Mouse (Mus musculus) ZHBTc4 (cell line): ENCODE measurements around the gene Metap1.
"Not testable (repeated sequence)": the region's sequence is repeated elsewhere in the genome, so short reads cannot be mapped to it uniquely, and the experiment has no call there.

Source experiments
- DNase-seq: peaks from one replicate; pipeline ENCODE4 v3.0.0-alpha.2; 2011; ENCODE audit warnings: low read depth, low spot score

The Metap1 gene

GRCm38 (mm10) chr3:138499854-138500740 is 10.8 kb upstream of the Metap1 start:
- peak; percentile 65 for DNase-seq

GRCm38 (mm10) chr3:138498731-138499130 is 9.4 kb upstream of the Metap1 start:
- no peak for DNase-seq

DNA sequence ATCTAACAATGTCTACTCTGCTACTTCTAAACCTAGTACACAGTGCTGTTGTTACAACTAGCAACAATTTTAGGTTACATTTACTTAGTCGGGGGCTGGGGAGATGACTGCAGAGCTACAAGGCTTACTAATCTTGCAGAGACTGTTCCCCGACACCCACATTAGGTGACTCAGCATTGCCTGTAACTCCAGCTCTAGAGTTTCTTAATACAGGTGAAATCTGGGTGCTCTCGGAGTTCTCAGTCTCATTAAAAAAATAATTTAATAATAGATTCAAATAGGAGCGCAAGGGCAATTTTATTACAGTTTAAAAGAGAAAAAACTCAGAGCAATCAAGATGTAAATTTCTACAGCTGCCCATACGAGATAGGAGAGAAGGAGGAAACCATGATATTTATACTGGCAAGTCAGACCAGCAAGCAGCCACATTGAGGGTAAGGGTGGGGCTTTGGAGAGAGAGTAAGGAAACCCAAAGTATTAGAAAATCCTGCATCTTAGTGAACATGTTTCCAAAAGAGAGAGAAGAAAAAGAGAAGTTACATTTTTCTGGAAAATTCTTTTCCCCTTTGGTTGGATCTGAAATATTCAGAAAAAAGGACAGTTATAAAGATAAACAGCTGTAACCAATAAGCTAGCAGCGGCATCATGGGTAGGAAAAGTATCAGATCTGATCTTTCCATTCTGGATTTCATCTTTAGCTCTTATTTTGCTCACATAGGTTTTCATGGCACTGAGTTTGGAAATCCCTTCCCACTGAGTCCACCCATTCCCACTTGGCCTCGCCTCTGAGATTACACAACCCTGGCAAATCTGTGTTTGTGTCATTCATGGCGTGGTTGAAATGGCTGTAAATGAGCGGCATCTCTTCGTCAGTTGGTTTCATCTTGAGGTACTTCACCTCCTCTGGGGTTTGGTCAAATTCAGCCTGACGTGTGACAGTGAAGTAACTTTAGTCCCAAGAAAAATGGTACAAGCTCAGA is 6.1 kb upstream of the Metap1 start:
- no peak for DNase-seq

DNA sequence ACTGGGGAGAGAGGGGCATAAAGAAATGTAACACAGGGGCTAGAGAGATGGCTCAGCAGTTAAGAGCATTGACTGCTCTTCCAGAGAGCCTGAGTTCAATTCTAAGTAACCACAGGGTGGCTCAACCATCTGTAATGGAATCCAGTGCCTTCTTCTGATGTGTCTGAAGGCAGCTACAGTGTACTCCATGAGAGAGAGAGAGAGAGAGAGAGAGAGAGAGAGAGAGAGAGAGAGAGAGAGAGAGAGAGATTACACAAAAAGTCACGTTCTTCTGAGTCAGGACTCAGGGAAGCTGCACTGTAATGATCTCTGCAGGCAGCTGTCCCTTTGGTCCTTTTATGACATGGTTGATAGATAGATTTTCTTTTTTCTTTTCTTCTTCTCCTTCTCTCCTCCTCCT is 5.2 kb upstream of the Metap1 start:
- no peak for DNase-seq

- DNase-seq = no peak
Measured at GRCm38 (mm10) chr3:138493668-138494067, 4.4 kb upstream of the Metap1 start.

GRCm38 (mm10) chr3:138490034-138490337 is 671 bp upstream of the Metap1 start:
- DNase-seq = no peak

DNA sequence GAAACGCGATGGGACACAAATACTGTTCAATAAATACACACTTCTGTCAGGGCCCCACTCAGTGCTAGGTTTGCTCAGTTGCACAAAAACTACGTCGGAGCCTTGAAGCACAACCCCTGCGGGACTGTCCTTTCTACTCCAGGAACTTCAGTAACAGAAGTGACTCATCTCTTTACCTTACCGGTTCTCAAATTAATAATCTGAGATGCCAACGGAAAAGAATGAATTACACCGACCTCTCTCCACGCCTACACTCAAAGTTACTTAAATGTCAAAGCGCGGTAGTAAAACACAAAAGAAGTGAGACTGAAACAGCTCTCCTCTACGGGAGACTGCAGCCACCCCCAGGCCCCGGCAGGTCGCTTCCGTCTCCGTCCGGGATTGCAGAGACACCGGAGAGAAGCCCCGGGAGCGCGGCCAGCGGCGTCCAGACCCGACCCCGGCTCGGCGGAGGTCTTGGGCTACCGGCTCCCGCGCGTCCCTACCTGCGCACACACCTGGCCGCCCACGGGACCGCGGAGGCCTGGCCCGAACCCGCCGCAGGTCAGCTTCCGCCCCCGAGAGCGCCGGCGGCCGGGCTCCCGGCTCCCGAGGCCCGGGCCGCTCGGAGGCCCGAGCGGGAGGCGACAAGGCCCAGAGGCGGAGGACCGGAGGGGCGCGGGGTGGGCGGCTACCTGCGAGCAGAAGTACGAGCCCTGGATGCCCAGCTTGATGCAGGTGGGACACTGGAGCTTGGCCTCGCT is 560 bp downstream of the Metap1 start:
- peak; percentile 51 for DNase-seq

- no peak for DNase-seq
Measured at GRCm38 (mm10) chr3:138483240-138483639, 6.1 kb downstream of the Metap1 start.

GRCm38 (mm10) chr3:138481526-138482284 is 7.6 kb downstream of the Metap1 start:
- peak; percentile 18 for DNase-seq

GRCm38 (mm10) chr3:138479489-138479888 is 9.8 kb downstream of the Metap1 start:
- no peak for DNase-seq

GRCm38 (mm10) chr3:138471066-138471465 is 18.2 kb downstream of the Metap1 start:
- no peak for DNase-seq

DNA sequence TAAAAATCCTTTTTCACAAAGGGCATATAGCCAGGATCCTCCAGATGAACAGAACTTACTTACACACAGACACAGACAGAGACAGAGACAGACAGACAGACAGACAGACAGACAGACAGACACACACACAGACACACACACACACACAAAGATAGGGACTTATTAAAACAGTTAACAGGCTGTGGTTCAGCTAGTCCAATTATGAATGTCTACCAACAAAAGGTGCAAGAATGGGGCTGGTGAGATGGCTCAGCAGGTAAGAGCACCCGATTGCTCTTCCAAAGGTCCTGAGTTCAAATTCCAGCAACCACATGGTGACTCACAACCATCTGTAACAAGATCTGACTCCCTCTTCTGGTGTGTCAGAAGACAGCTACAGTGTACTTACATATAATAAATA is 22.7 kb downstream of the Metap1 start:
- DNase-seq = not testable (repeated sequence)

- no peak for DNase-seq
Measured at GRCm38 (mm10) chr3:138464573-138465147, 24.7 kb downstream of the Metap1 start.

- no peak for DNase-seq
Measured at GRCm38 (mm10) chr3:138463807-138464206, 25.5 kb downstream of the Metap1 start.

DNA sequence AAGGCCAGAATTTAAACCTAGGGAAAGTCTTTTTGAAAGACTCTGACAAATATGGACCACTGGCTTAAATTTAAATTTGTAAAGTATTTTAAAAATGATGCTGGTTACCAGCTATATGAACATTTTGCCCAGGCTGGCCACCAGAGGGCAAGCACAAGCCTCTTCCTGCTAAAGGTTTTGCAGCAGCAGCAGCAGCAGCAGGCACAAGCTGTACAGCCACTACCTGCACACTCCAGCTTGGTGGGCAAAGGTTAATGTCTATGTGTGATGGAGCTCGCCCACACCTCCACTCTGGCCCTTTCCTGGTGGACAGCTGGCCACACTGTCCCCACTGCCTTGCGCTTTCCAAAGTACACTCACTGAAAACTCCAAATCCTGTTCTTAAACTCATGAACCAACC is 26.2 kb downstream of the Metap1 start:
- DNase-seq = peak; percentile 52

DNA sequence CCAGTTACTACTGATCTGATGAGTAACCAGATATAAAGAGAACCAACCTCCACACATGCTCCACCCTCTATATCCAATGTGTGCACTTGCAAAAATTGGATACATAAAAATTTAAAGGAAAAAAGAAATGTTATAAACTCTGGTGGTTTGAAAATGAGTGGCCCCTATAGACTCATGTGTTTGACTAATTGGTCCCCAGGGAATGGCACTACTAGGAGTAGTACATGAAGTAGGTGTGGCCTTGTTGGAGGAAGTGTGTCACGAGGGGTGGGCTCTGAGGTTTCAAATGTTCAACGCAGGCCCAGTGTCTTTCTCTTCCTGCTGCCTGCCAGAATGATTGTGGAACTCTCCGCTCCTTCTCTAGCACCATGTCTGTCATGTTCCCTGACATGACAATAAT is 27.5 kb downstream of the Metap1 start:
- no peak for DNase-seq

- no peak for DNase-seq
Measured at GRCm38 (mm10) chr3:138460260-138460659, 29.1 kb downstream of the Metap1 start.

DNA sequence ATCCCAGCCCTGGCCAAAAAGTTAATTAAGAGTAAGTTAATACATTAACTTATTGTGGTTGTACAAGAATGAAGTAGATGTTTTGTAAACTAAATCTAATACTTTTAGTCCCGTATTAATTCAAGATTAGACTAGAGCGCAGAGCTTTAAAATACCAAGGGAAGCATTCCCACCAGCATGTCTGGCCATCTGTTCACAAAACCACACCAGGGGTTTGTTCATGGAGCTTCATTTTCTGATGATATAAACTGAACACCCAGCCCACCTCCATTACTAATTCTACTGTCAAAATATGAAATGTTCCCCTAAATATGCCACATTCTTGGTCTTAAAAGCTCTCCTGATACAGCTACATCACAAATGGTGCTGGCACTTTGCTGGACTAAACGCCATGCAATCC is 30.9 kb downstream of the Metap1 start:
- no peak for DNase-seq

GRCm38 (mm10) chr3:138454711-138455435 is 34.4 kb downstream of the Metap1 start:
- no peak for DNase-seq

DNA sequence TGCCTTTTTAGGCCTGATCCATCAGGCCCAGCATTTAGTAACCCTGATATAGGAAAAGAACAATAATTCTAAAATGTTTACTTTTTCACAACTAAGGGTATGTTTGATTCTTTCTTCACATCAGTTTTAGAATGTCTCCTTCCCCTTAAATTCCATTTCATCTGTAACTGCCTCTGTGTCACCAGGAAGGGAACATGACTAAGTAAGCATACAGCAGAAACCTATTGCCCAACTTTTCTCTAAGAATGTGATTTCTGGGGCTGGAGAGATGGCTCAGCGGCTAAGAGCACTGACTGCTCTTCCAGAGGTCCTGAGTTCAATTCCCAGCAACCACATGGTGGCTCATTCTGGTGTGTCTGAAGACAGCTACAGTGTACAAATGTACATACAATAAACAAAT is 35.1 kb downstream of the Metap1 start:
- no peak for DNase-seq
